Mouse (Mus musculus): ENCODE results near the gene Clec2g.

DNA sequence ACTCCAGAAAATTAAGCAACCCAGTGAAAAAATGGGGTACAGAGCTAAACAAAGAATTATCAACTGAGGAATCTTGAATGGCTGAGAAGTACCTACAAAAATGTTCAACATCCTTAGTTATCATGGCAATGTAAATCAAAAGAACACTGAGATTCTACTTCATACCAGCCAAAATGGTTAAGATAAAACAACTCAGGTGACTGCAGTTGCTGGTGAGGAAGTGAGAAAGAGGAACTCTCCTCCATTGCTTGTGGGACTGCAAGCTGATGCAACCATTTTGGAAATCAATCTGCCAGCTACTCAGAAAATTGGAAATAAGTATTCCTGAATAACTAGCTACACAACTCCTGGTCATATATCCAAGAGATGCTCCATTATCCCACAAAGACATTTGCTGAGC is 34.3 kb downstream of the Clec2g start:
- no peak for TF ChIP-seq CTCF (IDR thresholded peaks at IDR 0.05; ENCODE audit: low read depth, low read length)
- TF ChIP-seq POLR2AphosphoS5 (IDR thresholded peaks at IDR 0.05; ENCODE audit: insufficient replicate concordance, low read depth, low read length): no peak
- no peak for TF ChIP-seq GATA2 (IDR thresholded peaks at IDR 0.05; ENCODE audit: borderline replicate concordance, low read depth, low read length)
- TF ChIP-seq TAL1 (conservative IDR thresholded peaks at IDR 0.05; ENCODE audit: low read depth, low read length): no peak
- no peak for TF ChIP-seq GATA1 (IDR thresholded peaks at IDR 0.05; ENCODE audit: borderline replicate concordance, low read length)

All from G1E (cell line).